Mouse (Mus musculus) left cerebral cortex, adult 11 months (tissue): ENCODE results near the gene Adora1.

Source experiments
- DNase-seq: peaks from one replicate; pipeline ENCODE4 v3.0.0; 2022; ENCODE audit warnings: low spot score

The Adora1 gene

GRCm38 (mm10) chr1:134193674-134194197, 41.5 kb downstream of the Adora1 start:
- DNase-seq: no peak

DNA sequence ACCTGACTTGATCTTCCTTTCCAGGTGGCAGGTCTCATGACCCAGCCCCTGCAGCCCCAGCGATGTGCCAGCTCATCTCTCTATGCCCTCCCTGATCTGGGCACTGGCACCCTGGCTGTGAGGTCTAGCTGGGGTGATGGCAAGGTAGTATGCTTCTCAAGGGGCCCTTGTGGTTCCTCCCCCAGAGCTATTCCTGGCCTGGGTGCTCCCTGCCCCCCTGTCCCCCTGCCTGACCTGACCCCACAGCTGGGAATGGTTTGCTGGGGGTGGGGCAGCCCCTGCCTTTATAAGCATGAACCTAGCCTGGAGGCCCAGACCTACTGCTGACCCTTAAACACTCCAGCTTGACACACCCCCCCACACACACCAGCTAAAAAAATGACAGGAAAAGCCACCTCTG, 42.1 kb downstream of the Adora1 start, which contains the start of gene Mybph:
Gene Mybph (plus strand): TSS at position 323 of the 400 bp plus-strand sequence.
- DNase-seq: no peak

- no peak for DNase-seq
These were observed 43.2 kb downstream of the Adora1 start for GRCm38 (mm10) chr1:134192024-134192423.

DNA sequence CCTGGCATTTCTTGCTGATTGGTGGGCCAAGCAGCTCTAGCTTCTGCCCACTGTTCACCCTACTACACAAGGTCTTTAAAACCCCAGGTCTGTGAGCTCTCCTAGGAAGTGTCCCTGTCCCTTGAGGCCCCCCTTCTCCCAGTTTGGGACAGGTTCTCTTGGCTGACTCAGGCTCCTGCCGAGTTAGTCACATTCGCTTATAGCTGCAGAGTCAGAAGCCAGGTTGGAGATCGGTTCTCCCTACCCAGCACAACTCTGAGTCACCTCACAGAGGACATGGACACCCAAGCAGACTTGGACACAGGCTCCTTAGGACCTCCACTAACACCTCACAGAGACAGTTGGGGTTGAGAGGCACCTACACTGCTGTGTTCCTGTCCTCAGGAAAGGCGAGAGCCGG, 44.0 kb downstream of the Adora1 start:
- no peak for DNase-seq

- no peak for DNase-seq
These were observed 46.1 kb downstream of the Adora1 start for GRCm38 (mm10) chr1:134188989-134189729.

DNA sequence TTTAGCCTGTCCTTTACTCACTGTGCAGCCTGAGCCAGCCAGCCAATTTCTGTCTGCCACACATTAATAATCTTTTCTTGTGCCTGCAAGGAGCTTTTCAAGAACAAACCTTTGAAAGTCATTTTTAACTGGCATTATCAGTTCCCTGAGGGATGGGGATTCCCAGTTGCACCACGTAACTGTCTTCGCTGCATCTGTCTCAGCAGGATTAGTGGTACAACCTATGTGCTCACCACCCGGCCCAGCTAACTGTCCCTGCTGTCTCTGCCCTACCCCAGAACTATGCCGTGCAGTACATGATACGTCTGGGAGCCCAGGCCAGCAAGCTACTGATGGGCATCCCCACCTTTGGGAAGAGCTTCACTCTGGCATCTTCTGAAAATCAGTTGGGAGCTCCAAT, 47.0 kb downstream of the Adora1 start:
- no peak for DNase-seq

DNA sequence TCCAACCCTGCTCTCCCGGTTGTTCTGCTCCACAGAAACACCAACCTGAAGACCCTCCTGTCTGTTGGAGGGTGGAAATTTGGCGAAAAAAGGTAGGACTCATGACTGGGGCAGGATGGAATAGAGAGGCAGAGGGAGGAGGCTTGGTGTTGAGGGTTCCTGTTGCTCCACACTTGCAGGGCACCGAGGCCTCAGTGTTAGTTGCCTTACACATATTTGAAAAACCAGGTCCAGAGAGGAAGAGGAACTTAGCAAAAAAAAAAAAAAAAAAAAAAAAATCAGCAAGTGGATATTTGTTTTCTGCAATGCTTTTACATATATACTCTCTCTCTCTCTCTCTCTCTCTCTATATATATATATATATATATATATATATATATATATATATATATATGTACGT, 51.1 kb downstream of the Adora1 start:
- DNase-seq: no peak

- DNase-seq: no peak
These were observed 53.2 kb downstream of the Adora1 start, which contains the start of gene Chil1 for GRCm38 (mm10) chr1:134182025-134182424. Gene Chil1, plus strand, starts transcription at chr1:134182176.

DNA sequence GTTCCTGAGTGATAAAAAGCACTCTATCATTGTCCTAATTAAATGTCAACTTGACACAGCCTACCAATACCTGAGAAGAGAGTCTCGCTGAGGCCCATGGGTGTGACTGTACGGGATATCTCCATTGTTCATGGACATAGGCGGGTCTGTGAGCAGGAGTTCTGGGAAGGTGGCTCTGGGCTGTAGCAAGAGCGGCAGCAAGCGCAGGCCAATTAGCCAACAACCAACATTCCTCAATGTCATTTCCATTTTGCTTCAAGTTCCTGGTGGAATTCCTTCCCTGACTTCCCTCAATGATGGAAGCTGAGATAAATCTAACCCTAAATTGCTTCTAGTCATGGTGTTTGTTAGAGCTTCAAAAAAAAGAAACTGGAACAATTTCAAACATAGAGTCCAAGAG, 57.3 kb downstream of the Adora1 start:
- DNase-seq: no peak

GRCm38 (mm10) chr1:134173081-134173480, 62.1 kb downstream of the Adora1 start:
- DNase-seq: no peak

GRCm38 (mm10) chr1:134168985-134169697, 66.1 kb downstream of the Adora1 start:
- DNase-seq: no peak

DNA sequence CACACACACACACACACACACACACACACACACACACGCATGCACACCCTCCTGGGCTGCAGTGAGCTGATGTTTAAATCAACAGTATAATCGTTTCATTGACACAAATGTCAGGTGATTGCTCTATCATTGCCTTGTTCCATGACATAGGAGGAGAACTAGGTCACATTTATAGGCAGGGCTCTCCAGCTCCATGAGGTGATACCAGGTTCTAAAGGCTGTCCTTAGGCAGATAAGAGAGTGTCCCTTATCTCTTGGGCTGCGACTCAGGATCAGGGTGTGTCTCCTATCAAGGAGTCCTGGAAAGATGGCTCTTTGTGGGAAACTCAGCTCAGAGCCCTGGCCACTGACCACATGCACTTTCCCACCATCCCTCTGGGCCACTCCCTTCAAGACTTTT, 66.7 kb downstream of the Adora1 start:
- no peak for DNase-seq

GRCm38 (mm10) chr1:134167416-134168305, 67.6 kb downstream of the Adora1 start:
- no peak for DNase-seq

DNA sequence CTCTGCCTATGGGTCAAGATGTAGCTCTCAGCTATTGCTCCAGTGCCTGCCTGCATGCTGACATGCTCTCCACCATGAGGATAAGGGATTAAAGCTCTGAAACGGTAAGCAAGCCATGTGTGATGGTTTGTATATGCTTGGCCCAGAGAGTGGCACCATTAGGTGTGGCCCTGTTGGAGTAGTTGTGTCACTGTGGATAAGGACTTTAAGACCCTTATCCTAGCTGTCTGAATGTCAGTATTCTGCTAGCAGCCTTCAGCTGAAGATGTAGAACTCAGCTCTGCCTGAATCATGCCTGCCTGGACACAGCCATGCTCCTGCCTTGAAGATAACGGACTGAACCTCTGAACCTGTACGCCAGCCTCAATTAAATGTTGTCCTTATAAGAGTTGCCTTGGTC, 68.7 kb downstream of the Adora1 start:
- no peak for DNase-seq

DNA sequence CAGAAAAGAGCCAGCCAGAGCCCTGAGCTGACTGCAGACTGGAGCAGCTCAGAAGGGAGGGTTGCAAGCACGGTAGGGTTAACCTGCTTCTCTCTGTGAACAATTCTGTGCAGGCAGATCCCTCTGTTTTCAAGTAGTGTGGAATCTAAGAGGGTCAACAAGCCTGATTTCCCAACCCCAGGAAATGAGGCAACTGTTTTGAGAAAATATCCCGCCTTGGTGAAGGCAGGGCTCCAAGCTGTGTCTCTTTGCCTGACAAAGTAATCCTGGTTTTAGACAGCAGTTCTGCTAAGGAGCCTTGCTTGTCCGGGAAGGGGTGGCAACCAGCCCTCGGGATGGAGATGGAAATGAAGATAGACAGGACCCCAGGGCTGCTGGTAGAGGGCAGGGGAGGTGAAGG, 70.8 kb downstream of the Adora1 start:
- no peak for DNase-seq

GRCm38 (mm10) chr1:134163476-134163875, 71.8 kb downstream of the Adora1 start:
- DNase-seq: no peak

DNA sequence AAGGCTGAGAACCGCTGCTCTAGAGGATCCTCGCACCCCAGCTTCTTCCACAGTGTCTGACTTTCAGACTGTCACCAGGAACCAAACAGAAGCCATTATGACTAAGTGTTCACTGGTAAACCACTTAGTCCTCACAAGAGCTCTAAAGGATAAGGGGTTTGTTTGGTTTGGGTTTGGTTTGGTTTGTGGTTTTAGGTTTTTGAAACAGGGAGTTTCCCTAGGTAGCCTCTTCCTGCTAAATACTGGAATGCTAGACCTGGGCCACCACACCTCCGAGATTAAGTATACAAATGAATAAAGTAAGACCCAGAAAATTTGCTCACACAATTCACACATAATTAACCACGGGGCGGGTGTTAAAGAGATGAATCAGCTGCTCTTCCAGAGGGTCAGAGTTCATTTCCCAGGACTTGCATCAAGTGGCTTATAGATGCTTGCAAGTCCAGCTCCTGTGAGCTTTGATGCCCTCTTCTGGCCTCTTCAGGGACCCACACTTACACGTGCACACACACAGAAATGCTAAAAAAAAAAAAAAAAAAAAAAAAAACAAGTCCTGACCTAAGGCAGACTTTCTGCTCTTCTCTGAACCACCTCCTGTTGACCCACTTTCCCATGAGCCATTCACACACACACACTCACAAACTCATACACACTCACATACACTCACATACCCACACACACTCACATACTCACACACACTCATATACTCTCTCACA, 72.6 kb downstream of the Adora1 start:
- DNase-seq: no peak

GRCm38 (mm10) chr1:134161399-134161798, 73.8 kb downstream of the Adora1 start:
- no peak for DNase-seq

- no peak for DNase-seq
These were observed 74.8 kb downstream of the Adora1 start for GRCm38 (mm10) chr1:134160404-134160803.

GRCm38 (mm10) chr1:134154655-134155054, 80.6 kb downstream of the Adora1 start:
- no peak for DNase-seq

- DNase-seq: no peak
These were observed 81.1 kb downstream of the Adora1 start for GRCm38 (mm10) chr1:134154121-134154520.
